Mouse (Mus musculus) cortical plate, adult 2 months (tissue): ENCODE measurements around the gene Bdkrb2.

Experiments
- CTCF ChIP-seq: fragments of 200-500 bp; IDR thresholded peaks from 2 replicates; pipeline ENCODE4 v1.5.1; 2011; ENCODE audit warnings: mild to moderate bottlenecking, control low read depth, low read length; ENCODE audit not compliant: insufficient read depth; ENCODE audit errors: extremely low read depth
- POLR2A ChIP-seq: fragments of 200-500 bp; IDR thresholded peaks from 2 replicates; pipeline ENCODE4 v1.6.1; 2011; ENCODE audit warnings: mild to moderate bottlenecking, low read length, control low read depth; ENCODE audit not compliant: insufficient read depth; ENCODE audit errors: extremely low read depth

DNA sequence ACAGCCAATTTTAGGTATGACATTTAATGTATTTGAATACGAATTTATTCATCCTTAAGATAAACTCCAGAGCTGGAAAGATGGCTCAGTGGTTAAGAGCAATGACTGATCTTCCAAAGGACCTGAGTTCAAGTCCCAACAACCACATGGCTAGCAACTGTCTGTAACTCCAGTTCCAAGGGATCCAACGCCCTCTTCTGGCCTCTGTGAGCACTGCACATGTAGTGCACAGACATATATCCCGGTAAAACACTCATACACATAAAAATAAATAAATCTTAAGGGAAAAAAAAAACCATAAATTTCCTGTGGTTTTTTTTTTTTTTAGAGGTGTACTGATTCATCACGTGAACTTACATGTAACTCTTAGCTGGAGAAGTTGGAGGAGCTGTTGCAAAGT, 74.5 kb downstream of the Bdkrb2 start:
- TF ChIP-seq CTCF = no peak
- no peak for TF ChIP-seq POLR2A
